Mouse (Mus musculus): ENCODE data around the gene 4930402H24Rik. TPM values are rescaled to one million over a fixed set of nuclear protein-coding genes. Genes with fewer than 3 reads are reported as not detected.
A peak's percentile ranks its signal among the peaks of the same experiment; 100 is the strongest.

The 4930402H24Rik gene
- total RNA-seq, 2 experiments from 2014 or later = 7.5 to 22.4 TPM

- peak; percentile 23; the same call in 1 of the 2 replicates for ATAC-seq (replicated peaks; ENCODE audit: low FRiP score, low TSS enrichment, poor library complexity, severe bottlenecking)
Measured at GRCm38 (mm10) chr2:130696700-130697152, 209.5 kb downstream of the 4930402H24Rik start.

GRCm38 (mm10) chr2:130693563-130693962 is 212.6 kb downstream of the 4930402H24Rik start:
- no peak for ATAC-seq (replicated peaks; ENCODE audit: low FRiP score, low TSS enrichment, poor library complexity, severe bottlenecking)

- no peak for ATAC-seq (replicated peaks; ENCODE audit: low FRiP score, low TSS enrichment, poor library complexity, severe bottlenecking)
Measured at GRCm38 (mm10) chr2:130689011-130689410, 217.2 kb downstream of the 4930402H24Rik start.

GRCm38 (mm10) chr2:130685426-130685825 is 220.8 kb downstream of the 4930402H24Rik start:
- no peak for ATAC-seq (replicated peaks; ENCODE audit: low FRiP score, low TSS enrichment, poor library complexity, severe bottlenecking)

- no peak for ATAC-seq (replicated peaks; ENCODE audit: low FRiP score, low TSS enrichment, poor library complexity, severe bottlenecking)
Measured at GRCm38 (mm10) chr2:130681531-130681930, 224.7 kb downstream of the 4930402H24Rik start.

GRCm38 (mm10) chr2:130679899-130680298 is 226.3 kb downstream of the 4930402H24Rik start:
- ATAC-seq (replicated peaks; ENCODE audit: low FRiP score, low TSS enrichment, poor library complexity, severe bottlenecking) = no peak

- ATAC-seq (replicated peaks; ENCODE audit: low FRiP score, low TSS enrichment, poor library complexity, severe bottlenecking) = no peak
Measured at GRCm38 (mm10) chr2:130679154-130679553, 227.1 kb downstream of the 4930402H24Rik start.

- no peak for ATAC-seq (replicated peaks; ENCODE audit: low FRiP score, low TSS enrichment, poor library complexity, severe bottlenecking)
Measured at GRCm38 (mm10) chr2:130677211-130677610, 229.0 kb downstream of the 4930402H24Rik start.

GRCm38 (mm10) chr2:130667559-130667958 is 238.6 kb downstream of the 4930402H24Rik start, which contains the start of gene Itpa:
TSS of gene Itpa (plus strand) at chr2:130667610.
- peak; percentile 87 for ATAC-seq (replicated peaks; ENCODE audit: low FRiP score, low TSS enrichment, poor library complexity, severe bottlenecking)

- peak; percentile 81 for ATAC-seq (replicated peaks; ENCODE audit: low FRiP score, low TSS enrichment, poor library complexity, severe bottlenecking)
Measured at GRCm38 (mm10) chr2:130664102-130664701, 242.0 kb downstream of the 4930402H24Rik start, which contains the start of gene Ddrgk1. TSS of gene Ddrgk1 (minus strand) at chr2:130664659.

- ATAC-seq (replicated peaks; ENCODE audit: low FRiP score, low TSS enrichment, poor library complexity, severe bottlenecking) = no peak
Measured at GRCm38 (mm10) chr2:130663342-130663741, 242.9 kb downstream of the 4930402H24Rik start.

GRCm38 (mm10) chr2:130658530-130658929 is 247.7 kb downstream of the 4930402H24Rik start:
- no peak for ATAC-seq (replicated peaks; ENCODE audit: low FRiP score, low TSS enrichment, poor library complexity, severe bottlenecking)

- ATAC-seq (replicated peaks; ENCODE audit: low FRiP score, low TSS enrichment, poor library complexity, severe bottlenecking) = no peak
Measured at GRCm38 (mm10) chr2:130657541-130657940, 248.7 kb downstream of the 4930402H24Rik start.

GRCm38 (mm10) chr2:130656536-130656935 is 249.7 kb downstream of the 4930402H24Rik start:
- ATAC-seq (replicated peaks; ENCODE audit: low FRiP score, low TSS enrichment, poor library complexity, severe bottlenecking) = no peak

Other genes with a start within 250 kb of the 4930402H24Rik start
- gene Ddrgk1, start 241.7 kb downstream of the 4930402H24Rik start, total RNA-seq (2014; fragmentation: Nextera tagmentation) = 103 and 130 TPM in 2 replicates
- 63.3 and 66.2 TPM in 2 replicates for gene Ddrgk1, start 241.7 kb downstream of the 4930402H24Rik start, total RNA-seq (2017)
- 67.7 and 103 TPM in 2 replicates for gene Itpa, start 238.8 kb downstream of the 4930402H24Rik start, total RNA-seq (2014; fragmentation: Nextera tagmentation)
- 80.0 and 86.8 TPM in 2 replicates for gene Itpa, start 238.8 kb downstream of the 4930402H24Rik start, total RNA-seq (2017)
- not detected in 2 replicates for gene Slc4a11, start 208.9 kb downstream of the 4930402H24Rik start, total RNA-seq (2014; fragmentation: Nextera tagmentation)
- gene Slc4a11, start 208.9 kb downstream of the 4930402H24Rik start, total RNA-seq (2017) = 0.08 TPM in 1 of 2 replicates, not detected in the other
- 11.3 and 17.0 TPM in 2 replicates for gene Atrn, start 89 bp upstream of the 4930402H24Rik start, total RNA-seq (2014; fragmentation: Nextera tagmentation)
- gene Atrn, start 89 bp upstream of the 4930402H24Rik start, total RNA-seq (2017) = 7.8 and 10.5 TPM in 2 replicates
- not detected in 2 replicates for gene Gfra4, start 136.7 kb upstream of the 4930402H24Rik start, total RNA-seq (2014; fragmentation: Nextera tagmentation)
- gene Gfra4, start 136.7 kb upstream of the 4930402H24Rik start, total RNA-seq (2017) = not detected in 2 replicates
- 0.76 TPM in 1 of 2 replicates, not detected in the other for gene Adam33, start 157.4 kb upstream of the 4930402H24Rik start, total RNA-seq (2014; fragmentation: Nextera tagmentation)
- not detected in 2 replicates for gene Adam33, start 157.4 kb upstream of the 4930402H24Rik start, total RNA-seq (2017)
- gene Siglec1, start 180.4 kb upstream of the 4930402H24Rik start, total RNA-seq (2014; fragmentation: Nextera tagmentation) = 0.22 and 0.48 TPM in 2 replicates
- gene Siglec1, start 180.4 kb upstream of the 4930402H24Rik start, total RNA-seq (2017) = not detected in 2 replicates
- 0.44 and 3.9 TPM in 2 replicates for gene Hspa12b, start 220.9 kb upstream of the 4930402H24Rik start, total RNA-seq (2014; fragmentation: Nextera tagmentation)
- 1.3 TPM in 1 of 2 replicates, not detected in the other for gene Hspa12b, start 220.9 kb upstream of the 4930402H24Rik start, total RNA-seq (2017)
- gene Gm11037, start 227.1 kb upstream of the 4930402H24Rik start, total RNA-seq (2014; fragmentation: Nextera tagmentation) = not detected in 2 replicates
- not detected in 2 replicates for gene Gm11037, start 227.1 kb upstream of the 4930402H24Rik start, total RNA-seq (2017)

Measured in megakaryocyte-erythroid progenitor cell, adult 5-6 weeks (primary cell).